Mouse (Mus musculus): Measurements from ENCODE around the gene Pla2g12b. TPM values are rescaled to one million over a fixed set of nuclear protein-coding genes. Genes with fewer than 3 reads are reported as not detected.

Pla2g12b gene
- polyA plus RNA-seq, 1 experiment from 2014 or later, result not detected

DNA sequence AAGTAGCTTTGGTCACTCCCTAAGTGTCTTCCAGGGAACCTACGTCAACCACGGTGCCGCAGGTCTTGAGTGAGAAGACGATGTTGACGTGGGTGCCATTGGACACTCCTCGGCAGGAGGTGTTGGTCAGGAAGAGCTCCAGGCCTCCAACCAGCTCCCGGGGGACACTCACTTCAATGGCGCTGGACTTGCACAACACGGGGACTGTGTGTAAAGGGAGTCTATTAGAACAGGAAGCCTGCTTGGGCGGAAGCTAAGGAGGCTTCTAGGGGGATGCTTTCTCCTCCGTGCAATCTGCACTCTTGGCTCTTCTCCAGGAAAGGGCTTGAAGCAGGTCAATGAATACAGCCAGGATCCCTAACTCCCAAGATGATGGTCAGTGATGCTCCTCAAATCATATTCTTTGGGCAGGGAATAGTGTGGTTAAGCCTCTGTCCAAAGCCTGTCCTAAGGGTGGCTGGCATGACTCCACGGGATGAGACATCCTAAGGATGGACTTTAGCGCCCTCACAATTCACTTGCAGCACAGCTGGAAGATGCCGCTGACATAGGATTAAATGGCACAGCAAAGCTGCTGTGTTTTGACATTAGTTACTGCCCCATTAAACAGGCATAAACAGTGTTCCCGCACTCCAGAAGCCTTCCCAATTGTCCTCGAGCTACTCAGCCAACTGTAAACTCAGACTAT is 26.1 kb downstream of the Pla2g12b start:
- no peak overlapping the region for H3K4me2 ChIP-seq (ENCODE audit: low read depth, low read length)
- H3K4me1 ChIP-seq (ENCODE audit: control insufficient read depth, insufficient read depth, low read length), result no peaks in the 10 kb centered on the region
- no peaks in the 10 kb centered on the region for H3K27me3 ChIP-seq (ENCODE audit: control insufficient read depth, insufficient read depth, low read length)
- no peak overlapping the region for H3K27ac ChIP-seq (ENCODE audit: low read depth, low read length)
- WGBS, result 68% methylated on average over 16 of the region's 16 CpGs
- no peaks in the 10 kb centered on the region for H3K36me3 ChIP-seq (ENCODE audit: control insufficient read depth, insufficient read depth, low read length)
- no peak overlapping the region for H3K4me3 ChIP-seq (ENCODE audit: low read depth, low read length)
- H3K9ac ChIP-seq (replicated peaks; ENCODE audit: low read depth, low read length), result no peak overlapping the region
- ATAC-seq (ENCODE audit: low read depth), result no peak
- H3K9me3 ChIP-seq (ENCODE audit: control insufficient read depth, low read length), result no peaks in the 10 kb centered on the region

DNA sequence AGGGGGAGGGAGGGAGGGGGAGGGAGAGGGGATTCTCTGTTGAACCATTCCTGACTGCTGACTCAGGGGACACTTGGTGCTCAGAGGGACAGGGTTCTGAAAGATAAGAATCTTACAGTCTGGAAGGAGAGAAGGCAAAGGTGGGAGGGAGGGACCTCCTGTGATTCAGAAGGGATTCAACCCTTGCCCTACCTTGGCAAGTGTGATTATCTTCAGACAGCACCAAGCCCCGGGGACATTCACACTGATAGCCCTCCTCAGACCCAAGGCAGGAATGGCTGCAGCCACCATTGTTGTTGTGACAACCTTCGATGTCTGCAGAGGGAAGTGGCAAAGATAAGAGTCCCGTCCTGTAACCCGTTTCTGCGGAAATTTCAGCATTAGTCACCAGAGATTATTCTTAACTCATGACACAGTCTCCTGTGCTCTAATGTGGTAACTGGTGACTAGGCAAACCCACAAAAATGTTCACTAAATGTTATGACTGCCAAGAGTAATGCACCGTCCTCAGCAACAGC is 27.3 kb downstream of the Pla2g12b start:
- Histone ChIP-seq H3K36me3 (ENCODE audit: control insufficient read depth, insufficient read depth, low read length) (no peaks in the 10 kb centered on the region), H3K4me1 (ENCODE audit: control insufficient read depth, insufficient read depth, low read length) (no peaks in the 10 kb centered on the region), H3K27me3 (ENCODE audit: control insufficient read depth, insufficient read depth, low read length) (no peaks in the 10 kb centered on the region), H3K4me2 (ENCODE audit: low read depth, low read length) (no peak overlapping the region), H3K4me3 (ENCODE audit: low read depth, low read length) (no peak overlapping the region), H3K9me3 (ENCODE audit: control insufficient read depth, low read length) (no peaks in the 10 kb centered on the region), H3K9ac (replicated peaks; ENCODE audit: low read depth, low read length) (no peak overlapping the region), H3K27ac (ENCODE audit: low read depth, low read length) (no peak overlapping the region)
- no peak for ATAC-seq (ENCODE audit: low read depth)
- 80% methylated on average over 6 of the region's 6 CpGs for WGBS

DNA sequence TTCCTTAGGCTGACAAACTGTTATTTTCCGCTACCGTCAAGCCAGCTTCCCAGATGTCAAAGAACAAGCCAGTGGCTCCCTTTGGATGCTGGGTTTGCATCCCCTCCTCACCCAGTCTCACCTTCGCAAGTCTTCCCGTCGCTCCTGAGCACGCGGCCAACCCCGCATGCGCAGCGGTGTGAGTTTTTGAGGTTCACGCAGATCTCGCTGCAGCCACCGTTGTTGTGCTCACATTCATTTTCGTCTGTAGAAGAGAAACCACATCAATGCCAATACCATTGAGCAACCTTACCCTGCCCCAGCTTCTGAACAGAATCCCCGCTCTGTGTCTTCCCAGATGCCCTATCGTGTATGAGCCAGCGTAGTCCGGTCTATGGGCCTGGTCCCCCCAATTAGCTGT is 32.3 kb downstream of the Pla2g12b start:
- no peaks in the 10 kb centered on the region for H3K4me1 ChIP-seq (ENCODE audit: control insufficient read depth, insufficient read depth, low read length)
- no peak overlapping the region for H3K9ac ChIP-seq (replicated peaks; ENCODE audit: low read depth, low read length)
- no peaks in the 10 kb centered on the region for H3K9me3 ChIP-seq (ENCODE audit: control insufficient read depth, low read length)
- ATAC-seq (ENCODE audit: low read depth), result no peak
- no peak overlapping the region for H3K4me2 ChIP-seq (ENCODE audit: low read depth, low read length)
- H3K36me3 ChIP-seq (ENCODE audit: control insufficient read depth, insufficient read depth, low read length), result no peaks in the 10 kb centered on the region
- no peak overlapping the region for H3K4me3 ChIP-seq (ENCODE audit: low read depth, low read length)
- no peak overlapping the region for H3K27ac ChIP-seq (ENCODE audit: low read depth, low read length)
- 97% methylated on average over 18 of the region's 18 CpGs for WGBS
- no peaks in the 10 kb centered on the region for H3K27me3 ChIP-seq (ENCODE audit: control insufficient read depth, insufficient read depth, low read length)

DNA sequence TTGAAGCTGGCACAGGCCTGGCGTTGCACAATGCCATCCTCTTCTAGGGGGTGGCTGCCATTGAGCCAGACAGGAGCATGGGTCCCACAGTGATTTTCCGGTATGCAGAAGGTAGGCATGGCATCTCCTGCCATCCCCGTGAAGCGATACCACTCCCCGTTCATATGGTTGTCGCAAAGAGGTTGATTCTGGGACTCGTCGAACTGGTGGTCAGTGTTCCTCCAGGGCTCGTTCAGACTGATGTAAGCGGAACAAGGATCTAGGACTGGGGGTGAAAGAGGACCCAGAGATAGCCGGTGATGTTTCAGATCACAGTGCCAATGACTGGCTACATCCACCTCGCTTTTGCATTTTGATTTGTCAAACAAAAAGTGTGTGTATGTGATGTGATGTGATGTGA is 35.2 kb downstream of the Pla2g12b start:
- H3K27me3 ChIP-seq (ENCODE audit: control insufficient read depth, insufficient read depth, low read length), result no peaks in the 10 kb centered on the region
- H3K27ac ChIP-seq (ENCODE audit: low read depth, low read length), result no peak overlapping the region
- WGBS, result 96% methylated on average over 12 of the region's 12 CpGs
- H3K9ac ChIP-seq (replicated peaks; ENCODE audit: low read depth, low read length), result no peak overlapping the region
- H3K4me2 ChIP-seq (ENCODE audit: low read depth, low read length), result no peak overlapping the region
- H3K4me1 ChIP-seq (ENCODE audit: control insufficient read depth, insufficient read depth, low read length), result no peaks in the 10 kb centered on the region
- no peak for ATAC-seq (ENCODE audit: low read depth)
- H3K9me3 ChIP-seq (ENCODE audit: control insufficient read depth, low read length), result no peaks in the 10 kb centered on the region
- H3K4me3 ChIP-seq (ENCODE audit: low read depth, low read length), result no peak overlapping the region
- H3K36me3 ChIP-seq (ENCODE audit: control insufficient read depth, insufficient read depth, low read length), result no peaks in the 10 kb centered on the region

DNA sequence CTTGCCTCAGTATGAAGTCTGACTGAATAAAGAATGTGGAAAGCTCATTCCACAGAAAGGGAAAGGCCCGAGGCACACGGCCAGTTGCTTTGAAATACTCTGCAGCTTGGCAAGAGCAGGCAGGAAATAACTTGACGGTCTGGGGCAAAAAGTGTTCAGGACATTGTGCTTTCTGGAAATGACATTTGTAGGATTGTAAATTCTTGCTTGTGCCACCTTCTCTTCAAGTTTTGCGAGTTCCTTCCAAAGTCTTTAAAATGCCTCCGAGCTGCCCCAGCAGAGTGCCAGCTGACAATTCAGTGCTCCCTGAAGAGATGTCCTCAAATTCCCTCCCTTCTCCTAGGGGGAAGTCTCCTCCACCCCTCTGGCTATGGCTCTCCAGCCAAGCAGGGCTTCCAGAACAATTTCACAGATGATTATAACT is 36.1 kb downstream of the Pla2g12b start:
- Histone ChIP-seq H3K4me3 (ENCODE audit: low read depth, low read length) (no peak overlapping the region), H3K27me3 (ENCODE audit: control insufficient read depth, insufficient read depth, low read length) (no peaks in the 10 kb centered on the region), H3K9me3 (ENCODE audit: control insufficient read depth, low read length) (no peaks in the 10 kb centered on the region), H3K27ac (ENCODE audit: low read depth, low read length) (no peak overlapping the region), H3K36me3 (ENCODE audit: control insufficient read depth, insufficient read depth, low read length) (no peaks in the 10 kb centered on the region), H3K4me2 (ENCODE audit: low read depth, low read length) (no peak overlapping the region), H3K4me1 (ENCODE audit: control insufficient read depth, insufficient read depth, low read length) (no peaks in the 10 kb centered on the region), H3K9ac (replicated peaks; ENCODE audit: low read depth, low read length) (no peak overlapping the region)
- 66% methylated on average over 5 of the region's 5 CpGs for WGBS
- no peak for ATAC-seq (ENCODE audit: low read depth)

DNA sequence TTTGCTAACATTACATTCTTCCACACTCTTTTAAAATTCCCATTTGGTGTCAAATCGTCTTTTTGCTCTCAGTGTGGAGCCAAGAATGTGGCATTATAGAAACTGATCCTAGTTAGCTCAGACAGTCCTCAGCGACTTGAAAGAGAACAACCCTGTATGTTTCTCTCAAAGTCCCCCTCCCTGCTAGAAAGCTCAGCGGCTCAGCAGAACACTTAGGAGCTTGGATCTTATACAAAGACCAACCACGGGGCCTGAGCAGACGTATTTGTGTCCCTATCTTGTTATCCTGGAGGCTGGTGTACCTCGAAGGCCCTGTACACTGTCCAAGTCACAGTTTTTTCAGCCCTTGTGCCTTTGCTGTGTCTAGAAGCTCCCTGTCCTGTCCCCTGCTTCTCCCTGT is 36.7 kb downstream of the Pla2g12b start:
- Histone ChIP-seq H3K4me2 (ENCODE audit: low read depth, low read length) (no peak overlapping the region), H3K4me1 (ENCODE audit: control insufficient read depth, insufficient read depth, low read length) (no peaks in the 10 kb centered on the region), H3K4me3 (ENCODE audit: low read depth, low read length) (no peak overlapping the region), H3K9ac (replicated peaks; ENCODE audit: low read depth, low read length) (no peak overlapping the region), H3K27me3 (ENCODE audit: control insufficient read depth, insufficient read depth, low read length) (no peaks in the 10 kb centered on the region), H3K27ac (ENCODE audit: low read depth, low read length) (no peak overlapping the region), H3K36me3 (ENCODE audit: control insufficient read depth, insufficient read depth, low read length) (no peaks in the 10 kb centered on the region), H3K9me3 (ENCODE audit: control insufficient read depth, low read length) (no peaks in the 10 kb centered on the region)
- 72% methylated on average over 6 of the region's 6 CpGs for WGBS
- ATAC-seq (ENCODE audit: low read depth), result no peak

DNA sequence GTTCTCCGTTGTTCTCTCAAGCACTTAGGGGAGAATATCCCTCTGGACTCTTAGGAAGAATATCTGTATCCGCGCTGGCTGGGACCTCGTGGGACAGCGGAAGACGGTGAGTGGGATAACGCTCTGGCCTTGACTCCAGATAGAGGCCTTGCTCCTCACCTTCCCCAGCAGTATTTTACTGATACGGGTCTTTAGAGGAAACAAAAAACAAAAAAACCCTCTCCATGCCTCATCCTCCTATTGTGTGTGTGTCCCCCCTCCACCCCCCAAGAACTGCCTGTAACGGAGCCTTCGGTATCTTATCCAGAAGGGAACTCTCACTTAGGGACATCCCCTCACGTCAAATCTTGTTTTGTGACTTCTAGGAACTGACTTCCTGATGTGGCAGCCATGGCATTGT is 38.3 kb downstream of the Pla2g12b start, which contains the start of gene Oit3:
Gene Oit3, minus strand, starts transcription at position 44 of the 400 bp plus-strand sequence.
- Histone ChIP-seq H3K4me1 (ENCODE audit: control insufficient read depth, insufficient read depth, low read length) (no peaks in the 10 kb centered on the region), H3K4me2 (ENCODE audit: low read depth, low read length) (no peak within 1 kb of the TSS), H3K9me3 (ENCODE audit: control insufficient read depth, low read length) (no peaks in the 10 kb centered on the region), H3K9ac (replicated peaks; ENCODE audit: low read depth, low read length) (no peak within 1 kb of the TSS), H3K4me3 (ENCODE audit: low read depth, low read length) (no peak within 1 kb of the TSS), H3K36me3 (ENCODE audit: control insufficient read depth, insufficient read depth, low read length) (no peaks in the 10 kb centered on the region), H3K27me3 (ENCODE audit: control insufficient read depth, insufficient read depth, low read length) (no peaks in the 10 kb centered on the region), H3K27ac (ENCODE audit: low read depth, low read length) (no peak within 1 kb of the TSS)
- 84% methylated on average over 11 of the region's 11 CpGs for WGBS
- ATAC-seq (ENCODE audit: low read depth), result no peak

DNA sequence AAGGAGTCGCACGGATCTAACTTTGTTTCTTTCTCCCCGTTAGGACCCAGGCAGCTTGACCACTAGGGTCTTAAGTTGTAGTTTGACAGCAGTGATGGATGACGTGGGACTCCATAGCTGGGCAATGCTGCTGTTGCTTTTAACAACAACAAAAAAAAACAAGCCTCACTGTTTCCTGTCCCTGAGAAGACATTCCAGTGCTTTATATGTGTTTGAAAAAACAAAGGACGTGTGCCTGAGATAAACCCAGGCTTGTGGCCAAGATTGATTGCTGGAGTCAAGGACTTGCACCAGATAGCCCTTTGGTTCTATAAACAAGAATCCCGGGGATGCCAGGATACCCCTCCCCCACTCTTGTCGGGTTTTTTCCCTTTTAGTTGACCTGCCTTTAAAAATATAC is 39.8 kb downstream of the Pla2g12b start:
- Histone ChIP-seq H3K9ac (replicated peaks; ENCODE audit: low read depth, low read length) (no peak overlapping the region), H3K9me3 (ENCODE audit: control insufficient read depth, low read length) (no peaks in the 10 kb centered on the region), H3K36me3 (ENCODE audit: control insufficient read depth, insufficient read depth, low read length) (no peaks in the 10 kb centered on the region), H3K4me1 (ENCODE audit: control insufficient read depth, insufficient read depth, low read length) (no peaks in the 10 kb centered on the region), H3K4me2 (ENCODE audit: low read depth, low read length) (no peak overlapping the region), H3K27ac (ENCODE audit: low read depth, low read length) (no peak overlapping the region), H3K4me3 (ENCODE audit: low read depth, low read length) (no peak overlapping the region), H3K27me3 (ENCODE audit: control insufficient read depth, insufficient read depth, low read length) (no peaks in the 10 kb centered on the region)
- no peak for ATAC-seq (ENCODE audit: low read depth)
- 20% methylated on average over 7 of the region's 7 CpGs for WGBS

DNA sequence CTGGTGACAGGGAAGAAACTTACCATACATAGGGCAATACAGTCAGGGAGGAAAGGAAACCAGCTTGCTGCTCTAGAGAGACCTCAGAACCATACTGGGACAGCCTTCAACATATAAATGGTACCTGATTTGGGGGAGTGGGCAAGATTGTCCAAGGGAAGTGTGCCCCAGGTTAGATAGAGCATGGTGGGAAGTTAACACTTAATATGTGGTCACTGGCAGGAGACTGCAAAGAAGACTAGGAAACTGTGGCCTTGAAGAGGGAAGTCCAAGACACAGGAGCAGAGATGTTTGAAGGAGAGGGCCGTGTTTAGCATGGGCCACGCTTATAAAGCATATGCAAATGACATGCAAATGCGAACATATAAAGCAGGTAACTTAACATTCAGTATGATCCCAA is 40.6 kb downstream of the Pla2g12b start:
- no peaks in the 10 kb centered on the region for H3K4me1 ChIP-seq (ENCODE audit: control insufficient read depth, insufficient read depth, low read length)
- WGBS, result 64% methylated on average over 3 of the region's 3 CpGs
- no peak for ATAC-seq (ENCODE audit: low read depth)

More for the DNA sequence above, 40.6 kb downstream of the Pla2g12b start:
- no peak overlapping the region for H3K4me3 ChIP-seq (ENCODE audit: low read depth, low read length)
- no peak overlapping the region for H3K27ac ChIP-seq (ENCODE audit: low read depth, low read length)
- H3K9ac ChIP-seq (replicated peaks; ENCODE audit: low read depth, low read length), result no peak overlapping the region
- no peaks in the 10 kb centered on the region for H3K36me3 ChIP-seq (ENCODE audit: control insufficient read depth, insufficient read depth, low read length)
- no peak overlapping the region for H3K4me2 ChIP-seq (ENCODE audit: low read depth, low read length)
- H3K9me3 ChIP-seq (ENCODE audit: control insufficient read depth, low read length), result no peaks in the 10 kb centered on the region
- no peaks in the 10 kb centered on the region for H3K27me3 ChIP-seq (ENCODE audit: control insufficient read depth, insufficient read depth, low read length)
